29 mouse cellular contexts compared by ENCODE assay signal in the genomic region with DNA sequence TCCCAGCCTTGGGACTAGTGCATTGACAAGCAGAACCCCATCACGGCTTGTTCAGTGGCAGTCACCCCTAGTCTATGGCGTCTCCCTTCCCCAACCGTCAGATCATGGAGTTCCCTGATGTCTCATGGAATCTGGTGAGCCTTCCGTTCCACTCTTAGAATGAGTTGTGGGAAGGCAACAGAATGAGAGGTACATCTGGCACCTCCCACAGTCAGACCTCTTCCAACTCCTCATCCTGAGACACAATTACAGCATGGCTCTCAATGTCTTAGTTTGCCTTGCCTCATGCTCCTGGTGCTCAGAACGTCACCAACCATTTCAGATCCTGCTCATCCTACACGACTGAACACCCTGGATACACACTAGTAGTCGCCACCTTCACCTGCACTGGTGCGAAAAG. TPM values are rescaled to one million over a fixed set of nuclear protein-coding genes. Genes with fewer than 3 reads are reported as not detected.
"Had no signal": no experiment of that assay in that cellular context is flagged by ENCODE, and none has a peak within 500 bp of the region (broad histone marks: within the 10 kb centered on the region; RNA-seq: fewer than 3 reads in every experiment).

No protein-coding gene starts in this region.

- H3K36me3 ChIP-seq: embryonic facial prominence, embryonic 10.5 days; embryonic facial prominence, embryonic 12.5 days; embryonic facial prominence, embryonic 13.5 days; embryonic facial prominence, embryonic 15.5 days; forebrain, embryonic 10.5 days; forebrain, embryonic 12.5 days; forebrain, embryonic 15.5 days had no signal

- H3K4me2 ChIP-seq: embryonic facial prominence, embryonic 12.5 days; embryonic facial prominence, embryonic 13.5 days; embryonic facial prominence, embryonic 15.5 days; forebrain, embryonic 12.5 days; forebrain, embryonic 13.5 days; forebrain, embryonic 15.5 days had no signal

- H3K9me3 ChIP-seq: embryonic facial prominence, embryonic 10.5 days; embryonic facial prominence, embryonic 12.5 days; embryonic facial prominence, embryonic 13.5 days; embryonic facial prominence, embryonic 15.5 days; forebrain, embryonic 10.5 days; forebrain, embryonic 12.5 days; forebrain, embryonic 13.5 days; forebrain, embryonic 15.5 days had no signal

- H3K4me1 ChIP-seq: embryonic facial prominence, embryonic 10.5 days; embryonic facial prominence, embryonic 12.5 days; embryonic facial prominence, embryonic 13.5 days; embryonic facial prominence, embryonic 15.5 days; forebrain, embryonic 10.5 days; forebrain, embryonic 12.5 days; forebrain, embryonic 13.5 days; forebrain, embryonic 15.5 days had no signal

- H3K4me3 ChIP-seq: embryonic facial prominence, embryonic 10.5 days; embryonic facial prominence, embryonic 12.5 days; embryonic facial prominence, embryonic 13.5 days; embryonic facial prominence, embryonic 15.5 days; erythroblast, embryonic 14.5 days; forebrain, embryonic 10.5 days; forebrain, embryonic 12.5 days; forebrain, embryonic 13.5 days; forebrain, embryonic 15.5 days; gastrocnemius, adult 2 months; heart, adult 2 months had no signal

- H3K9ac ChIP-seq: embryonic facial prominence, embryonic 12.5 days; embryonic facial prominence, embryonic 13.5 days; embryonic facial prominence, embryonic 15.5 days; forebrain, embryonic 12.5 days; forebrain, embryonic 13.5 days; forebrain, embryonic 15.5 days; forebrain, postnatal 0 days had no signal

- DNase-seq: cerebellum, adult 8-10 months; cerebellum, adult 9-10 months; cerebellum, adult 9-11 months; cerebellum, postnatal 10 days; cerebellum, postnatal 14 days; cerebellum, postnatal 25 days; cerebellum, postnatal 36 days; embryo, embryonic 11 days; forebrain, postnatal 0 days; gastrocnemius, adult 2 months; gastrocnemius, postnatal 10 days; gastrocnemius, postnatal 14 days; gastrocnemius, postnatal 25 days; gastrocnemius, postnatal 36 days; heart, adult 18-20 months; heart, adult 2 months had no signal

- H3K27ac ChIP-seq: embryonic facial prominence, embryonic 10.5 days; embryonic facial prominence, embryonic 12.5 days; embryonic facial prominence, embryonic 13.5 days; embryonic facial prominence, embryonic 15.5 days; forebrain, embryonic 10.5 days; forebrain, embryonic 12.5 days; forebrain, embryonic 13.5 days; forebrain, embryonic 15.5 days; gastrocnemius, adult 2 months; heart, adult 2 months had no signal

- H3K27me3 ChIP-seq: embryonic facial prominence, embryonic 12.5 days; embryonic facial prominence, embryonic 13.5 days; embryonic facial prominence, embryonic 15.5 days; forebrain, embryonic 12.5 days; forebrain, embryonic 13.5 days; forebrain, embryonic 15.5 days had no signal

- ATAC-seq: forebrain, embryonic 13.5 days; forebrain, embryonic 14.5 days; forebrain, embryonic 15.5 days; forebrain, embryonic 16.5 days; forebrain, postnatal 0 days had no signal

RNA-seq across cellular contexts. Expression of gene C1qtnf9, which starts 8.6 kb away (rescaled TPM):
- polyA plus RNA-seq: embryonic facial prominence, embryonic 11.5 days; forebrain, embryonic 11.5 days; forebrain, embryonic 14.5 days; forebrain, embryonic 16.5 days; forebrain, postnatal 0 days had no signal
